Mouse (Mus musculus): ENCODE data around the gene Ccrl2. TPM values are rescaled to one million over a fixed set of nuclear protein-coding genes. Genes with fewer than 3 reads are reported as not detected.
A peak's percentile ranks its signal among the peaks of the same experiment; 100 is the strongest.

Gene Ccrl2
- 1 to 10 TPM in 1 of 4 experiments, under 1 TPM in 3; 0.51 to 1.5 (median 0.84) TPM for total RNA-seq (2022)

GRCm38 (mm10) chr9:111056798-111057543, at the start of gene Ccrl2:
Ccrl2 (minus strand) TSS chr9:111057519.
- DNase-seq (ENCODE audit: low spot score in 2 of 2), result no peak

GRCm38 (mm10) chr9:111103893-111104292, 46.6 kb upstream of the Ccrl2 start:
- DNase-seq (ENCODE audit: low spot score in 2 of 2), result no peak

GRCm38 (mm10) chr9:111103293-111103692, 46.0 kb upstream of the Ccrl2 start:
- DNase-seq (ENCODE audit: low spot score in 2 of 2), result no peak

- no peak for DNase-seq (ENCODE audit: low spot score in 2 of 2)
These were observed 43.1 kb upstream of the Ccrl2 start for GRCm38 (mm10) chr9:111100406-111100805.

GRCm38 (mm10) chr9:111097543-111097942, 40.2 kb upstream of the Ccrl2 start:
- no peak for DNase-seq (ENCODE audit: low spot score in 2 of 2)

- DNase-seq (ENCODE audit: low spot score in 2 of 2), result no peak
These were observed 39.4 kb upstream of the Ccrl2 start for GRCm38 (mm10) chr9:111096419-111097326.

- no peak for DNase-seq (ENCODE audit: low spot score in 2 of 2)
These were observed 38.4 kb upstream of the Ccrl2 start for GRCm38 (mm10) chr9:111095710-111096109.

GRCm38 (mm10) chr9:111094626-111095025, 37.3 kb upstream of the Ccrl2 start:
- DNase-seq (ENCODE audit: low spot score in 2 of 2), result no peak

GRCm38 (mm10) chr9:111093094-111093493, 35.8 kb upstream of the Ccrl2 start:
- DNase-seq (ENCODE audit: low spot score in 2 of 2), result peak in 1 of 2 experiments; percentile 25

- DNase-seq (ENCODE audit: low spot score in 2 of 2), result no peak
These were observed 35.3 kb upstream of the Ccrl2 start for GRCm38 (mm10) chr9:111092657-111093056.

- DNase-seq (ENCODE audit: low spot score in 2 of 2), result no peak
These were observed 31.6 kb upstream of the Ccrl2 start for GRCm38 (mm10) chr9:111088886-111089285.

GRCm38 (mm10) chr9:111087960-111088359, 30.6 kb upstream of the Ccrl2 start:
- no peak for DNase-seq (ENCODE audit: low spot score in 2 of 2)

- DNase-seq (ENCODE audit: low spot score in 2 of 2), result no peak
These were observed 29.8 kb upstream of the Ccrl2 start for GRCm38 (mm10) chr9:111086995-111087606.

GRCm38 (mm10) chr9:111086137-111086536, 28.8 kb upstream of the Ccrl2 start:
- DNase-seq (ENCODE audit: low spot score in 2 of 2), result no peak

- DNase-seq (ENCODE audit: low spot score in 2 of 2), result no peak
These were observed 28.0 kb upstream of the Ccrl2 start for GRCm38 (mm10) chr9:111085329-111085728.

GRCm38 (mm10) chr9:111081765-111082164, 24.4 kb upstream of the Ccrl2 start:
- no peak for DNase-seq (ENCODE audit: low spot score in 2 of 2)

- no peak for DNase-seq (ENCODE audit: low spot score in 2 of 2)
These were observed 23.5 kb upstream of the Ccrl2 start for GRCm38 (mm10) chr9:111080801-111081200.

- DNase-seq (ENCODE audit: low spot score in 2 of 2), result no peak
These were observed 20.4 kb upstream of the Ccrl2 start for GRCm38 (mm10) chr9:111077745-111078144.

- no peak for DNase-seq (ENCODE audit: low spot score in 2 of 2)
These were observed 15.7 kb upstream of the Ccrl2 start for GRCm38 (mm10) chr9:111072971-111073370.

GRCm38 (mm10) chr9:111072175-111072574, 14.9 kb upstream of the Ccrl2 start:
- DNase-seq (ENCODE audit: low spot score in 2 of 2), result no peak

- no peak for DNase-seq (ENCODE audit: low spot score in 2 of 2)
These were observed 13.2 kb upstream of the Ccrl2 start for GRCm38 (mm10) chr9:111070546-111070961.

- no peak for DNase-seq (ENCODE audit: low spot score in 2 of 2)
These were observed 9.7 kb upstream of the Ccrl2 start for GRCm38 (mm10) chr9:111067052-111067451.

Data from left cerebral cortex, adult 8-10 months (tissue).